Mouse (Mus musculus): ENCODE measurements around the gene Mlkl.

Mlkl gene

DNA sequence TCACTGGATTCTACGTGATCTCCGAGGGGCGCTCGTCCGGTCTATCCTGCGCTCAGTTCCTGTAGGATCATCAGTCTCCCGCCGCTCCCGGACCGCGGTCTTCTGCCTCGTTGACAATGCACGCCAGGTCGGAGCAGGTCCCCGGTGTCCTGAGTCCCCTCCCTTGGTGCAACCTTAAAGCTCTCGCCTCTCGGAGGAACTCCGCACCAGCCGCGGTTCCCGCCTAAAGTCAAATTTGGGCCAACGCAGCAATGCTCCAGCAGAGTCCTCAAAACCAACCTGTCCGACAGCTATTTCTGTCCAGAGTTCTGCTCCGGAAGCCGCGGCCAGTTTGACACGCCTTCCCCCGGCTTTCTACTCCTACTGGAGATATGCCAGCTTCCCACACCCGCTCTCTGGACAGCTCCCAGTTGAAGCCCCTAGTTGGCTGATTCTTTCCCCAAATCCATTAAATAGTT is at the start of gene Mlkl:
TSS of gene Mlkl (minus strand) at position 288 of the 458 bp plus-strand sequence.
- in situ Hi-C loops (cut with MboI, MseI) = no loop called here

DNA sequence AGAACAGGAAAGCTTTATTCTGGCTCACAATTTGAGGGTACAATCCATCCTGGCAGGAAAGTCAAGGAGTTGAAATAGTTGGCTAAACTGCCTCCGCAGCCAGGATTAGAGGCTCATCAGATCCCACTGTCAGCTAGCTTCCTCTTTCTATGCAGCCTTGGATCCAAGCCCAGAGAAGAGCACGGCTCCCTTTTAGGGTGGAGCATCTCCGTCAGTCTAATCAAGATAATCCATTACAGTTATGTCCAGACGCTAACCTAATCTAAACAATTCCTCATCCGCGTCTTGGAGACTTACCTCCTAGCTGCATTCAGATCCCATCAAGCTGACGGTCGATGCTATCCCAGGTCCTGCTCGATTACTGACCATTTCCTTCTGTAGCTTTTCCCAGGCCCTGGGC is 47.9 kb upstream of the Mlkl start:
- in situ Hi-C loops (cut with MboI, MseI) = no loop called here

DNA sequence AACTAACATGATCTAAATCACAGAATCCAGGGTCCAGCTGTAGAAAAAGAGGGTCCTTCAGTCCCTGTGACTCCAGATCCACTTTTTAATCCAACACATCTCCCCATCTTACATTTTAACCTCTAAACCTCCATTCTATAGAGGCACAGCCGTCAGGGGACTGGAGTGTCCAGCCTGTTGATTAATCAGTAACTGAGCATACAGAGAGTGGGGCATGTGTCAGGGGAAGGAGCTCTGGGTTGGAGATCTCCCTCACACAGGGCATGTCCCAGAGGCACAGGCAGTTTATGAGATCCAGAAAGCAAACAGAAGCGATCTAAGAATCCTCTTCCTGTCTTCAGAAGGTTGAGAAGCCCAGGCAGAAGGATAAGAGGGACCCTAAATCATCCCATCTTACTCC is 46.7 kb upstream of the Mlkl start:
- in situ Hi-C loops (cut with MboI, MseI) = no loop called here

- in situ Hi-C loops (cut with MboI, MseI) = no loop called here
Measured at GRCm38 (mm10) chr8:111375192-111375591, 37.2 kb upstream of the Mlkl start.

GRCm38 (mm10) chr8:111369711-111370110 is 31.7 kb upstream of the Mlkl start:
- in situ Hi-C loops (cut with MboI, MseI) = no loop called here

DNA sequence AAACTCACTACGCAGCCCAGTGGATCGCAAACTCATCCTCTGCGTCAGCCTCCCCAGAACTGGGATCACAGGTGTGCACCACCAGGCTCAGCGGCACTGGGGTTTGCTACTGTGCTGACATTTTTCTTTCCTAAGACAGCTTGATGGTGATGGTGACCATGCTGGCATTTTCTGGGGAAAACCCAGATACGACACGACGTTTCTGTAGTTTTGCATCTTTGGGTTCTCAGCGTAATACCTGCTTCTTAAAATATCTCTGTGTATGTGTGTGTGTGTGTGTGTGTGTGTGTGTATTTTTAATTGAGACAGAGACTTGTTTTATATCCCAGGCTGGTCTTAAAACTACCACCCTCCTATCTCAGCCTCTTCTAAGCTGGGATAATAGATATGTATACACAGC is 29.4 kb upstream of the Mlkl start:
- in situ Hi-C loops (cut with MboI, MseI) = no loop called here

DNA sequence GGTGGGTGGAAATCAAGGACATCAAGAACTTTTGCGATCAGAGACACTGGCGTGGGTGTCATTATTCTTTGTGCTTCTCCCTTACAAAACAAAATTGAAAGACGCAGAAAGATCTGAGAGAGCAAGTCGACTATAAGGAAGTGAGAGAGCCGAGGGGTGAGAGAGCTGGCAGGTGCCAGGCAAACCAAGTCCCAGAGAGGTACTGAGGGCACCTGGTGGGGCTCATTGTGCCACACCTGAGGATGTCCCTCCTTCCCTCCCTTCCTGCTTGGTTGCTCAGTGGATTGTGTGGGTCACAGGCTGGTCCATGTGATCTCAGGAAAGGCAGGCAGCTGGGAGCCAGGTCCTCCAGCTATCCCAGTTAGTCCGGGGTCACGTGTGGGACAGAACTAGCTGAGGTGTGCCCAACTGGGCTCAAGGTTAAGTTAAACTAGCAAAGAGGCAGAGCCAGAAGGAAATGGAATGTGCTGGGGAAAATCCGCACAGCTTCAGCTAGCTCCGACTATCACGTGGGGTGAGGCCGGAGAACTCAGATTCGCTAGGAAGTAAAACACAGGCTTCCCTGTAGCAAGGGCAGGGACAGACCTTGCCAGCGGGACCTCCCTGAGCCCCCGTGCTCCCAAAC is 28.7 kb upstream of the Mlkl start:
- in situ Hi-C loops (cut with MboI, MseI) = no loop called here

DNA sequence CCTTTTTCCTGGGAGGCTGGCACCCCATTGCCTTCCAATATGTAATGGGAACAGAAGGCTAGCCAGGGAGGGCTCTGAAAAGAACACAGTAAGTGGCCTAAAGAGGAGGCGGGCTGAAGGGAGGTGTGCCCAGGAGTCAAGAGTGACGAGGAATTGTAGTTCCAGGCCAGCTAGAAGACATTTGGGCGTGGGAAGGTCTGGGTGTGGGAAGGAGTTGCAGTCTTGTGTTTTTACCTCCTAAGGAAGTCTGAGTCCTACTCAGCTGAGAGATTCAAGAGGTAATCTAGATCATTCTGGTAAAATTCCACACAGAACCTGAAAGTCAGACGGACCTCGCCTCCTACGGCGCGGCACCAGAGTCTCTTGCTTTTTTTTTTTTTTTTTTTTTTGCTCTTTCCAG is 25.5 kb upstream of the Mlkl start:
- in situ Hi-C loops (cut with MboI, MseI) = no loop called here

DNA sequence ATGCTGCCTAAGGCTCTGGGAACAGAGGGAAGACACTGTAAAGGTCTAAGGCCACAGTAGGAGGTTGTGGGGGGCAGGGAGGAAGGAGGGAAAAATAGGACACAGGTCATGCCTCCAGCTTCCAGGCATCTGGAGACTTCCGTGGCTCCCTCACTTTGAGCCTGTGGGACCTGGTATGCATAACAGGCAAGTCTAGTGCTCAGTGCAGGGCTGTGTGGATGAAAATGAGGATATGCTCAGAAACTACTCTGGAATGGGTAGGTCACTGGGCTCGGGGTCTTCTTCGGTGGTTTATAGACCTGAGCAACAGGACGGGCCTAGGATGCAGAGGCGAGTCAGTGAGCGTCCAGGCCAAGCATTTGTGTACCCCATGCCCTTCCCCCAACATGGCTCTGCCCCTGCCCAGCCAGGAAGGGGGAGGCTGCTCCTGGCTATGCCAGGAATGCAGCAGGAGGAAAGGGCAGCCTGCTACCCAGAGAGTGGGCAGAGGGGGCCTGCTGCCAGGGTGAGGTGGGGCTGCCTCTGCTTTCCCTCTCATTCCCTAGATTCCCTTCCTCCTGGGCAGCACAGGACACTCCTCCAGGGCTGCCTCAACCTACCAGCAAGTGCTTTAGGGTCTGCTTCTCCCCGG is 22.7 kb upstream of the Mlkl start:
- in situ Hi-C loops (cut with MboI, MseI) = no loop called here

DNA sequence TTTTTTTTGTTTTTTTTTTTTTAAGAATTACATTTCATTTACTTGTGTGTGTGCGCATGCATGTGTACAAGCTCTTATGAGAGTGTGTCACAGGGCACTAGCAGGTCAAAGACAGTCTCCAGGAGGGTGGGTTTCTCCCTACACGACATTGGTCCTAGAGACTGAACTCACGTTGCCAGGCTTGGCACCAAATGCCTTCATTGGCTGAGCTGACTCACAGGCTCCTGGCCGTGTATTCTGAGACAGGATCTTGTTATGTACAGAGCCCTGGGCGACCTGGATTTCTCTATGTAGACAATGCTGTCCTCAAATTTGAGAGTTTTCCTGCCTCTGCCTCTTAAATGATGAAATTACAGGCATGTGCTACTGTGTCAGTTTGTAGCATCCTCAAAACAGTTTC is 22.0 kb upstream of the Mlkl start:
- in situ Hi-C loops (cut with MboI, MseI) = no loop called here

DNA sequence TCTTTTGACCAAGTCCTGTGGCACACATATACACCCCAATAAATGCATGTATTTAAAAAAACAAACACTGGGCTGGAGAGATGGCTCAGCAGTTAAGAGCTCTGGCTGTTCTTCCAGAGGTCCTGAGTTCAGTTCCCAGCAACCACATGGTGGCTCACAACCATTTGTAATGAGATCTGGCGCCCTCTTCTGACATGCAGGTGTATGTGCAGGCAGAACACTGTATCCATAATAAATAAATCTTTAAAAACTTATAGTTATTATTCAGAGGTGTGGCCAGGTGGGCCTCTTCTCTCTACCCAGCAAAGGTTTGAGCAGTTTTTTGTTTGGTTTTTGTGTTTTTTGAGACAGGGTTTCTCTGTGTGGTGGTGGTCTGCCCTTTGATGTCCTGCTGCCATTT is 20.9 kb upstream of the Mlkl start:
- in situ Hi-C loops (cut with MboI, MseI) = no loop called here

DNA sequence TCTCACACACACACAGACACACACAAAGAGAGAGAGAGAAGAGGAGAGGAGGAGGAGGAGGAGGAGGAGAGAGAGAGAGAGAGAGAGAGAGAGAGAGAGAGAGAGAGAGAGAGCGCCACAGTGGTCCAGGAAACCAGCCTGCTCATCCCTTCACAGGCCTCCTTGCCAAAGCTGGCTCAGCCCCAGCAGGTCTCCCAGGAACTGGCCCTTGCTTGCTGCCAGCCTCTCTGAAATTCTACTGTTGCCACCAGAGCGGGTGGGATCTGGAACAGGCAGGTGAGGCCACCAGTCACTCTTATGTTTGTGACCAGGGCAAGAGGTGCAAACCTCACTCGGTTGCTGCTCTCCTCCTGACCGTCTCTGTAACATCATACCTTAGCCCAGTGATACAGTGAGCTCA is 19.5 kb upstream of the Mlkl start:
- in situ Hi-C loops (cut with MboI, MseI) = no loop called here

GRCm38 (mm10) chr8:111353497-111353896 is 15.5 kb upstream of the Mlkl start:
- in situ Hi-C loops (cut with MboI, MseI) = no loop called here

DNA sequence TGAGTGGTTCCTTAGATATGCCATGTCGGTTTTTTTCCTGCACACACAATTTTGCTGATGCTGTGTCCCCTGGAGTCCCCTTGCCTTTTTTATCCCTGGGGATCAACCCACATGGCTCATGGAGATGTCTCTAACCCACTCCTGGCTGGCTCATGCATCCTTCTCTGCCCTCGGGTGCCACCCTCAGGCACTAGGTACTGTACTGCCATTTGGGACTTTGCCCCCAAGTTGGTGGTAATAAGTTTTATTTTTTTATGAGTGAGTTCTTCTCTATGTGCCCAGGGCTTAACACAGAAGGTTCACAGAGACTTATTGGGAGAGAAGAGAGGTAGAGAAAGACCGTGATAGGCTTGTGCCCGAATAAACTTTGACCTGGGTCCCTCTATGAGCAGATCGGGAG is 14.3 kb upstream of the Mlkl start:
- in situ Hi-C loops (cut with MboI, MseI) = no loop called here

GRCm38 (mm10) chr8:111350577-111350976 is 12.6 kb upstream of the Mlkl start:
- in situ Hi-C loops (cut with MboI, MseI) = no loop called here

- in situ Hi-C loops (cut with MboI, MseI) = no loop called here
Measured at GRCm38 (mm10) chr8:111343225-111343624, 5.2 kb upstream of the Mlkl start.

GRCm38 (mm10) chr8:111340186-111340585 is 2.2 kb upstream of the Mlkl start:
- in situ Hi-C loops (cut with MboI, MseI) = no loop called here

DNA sequence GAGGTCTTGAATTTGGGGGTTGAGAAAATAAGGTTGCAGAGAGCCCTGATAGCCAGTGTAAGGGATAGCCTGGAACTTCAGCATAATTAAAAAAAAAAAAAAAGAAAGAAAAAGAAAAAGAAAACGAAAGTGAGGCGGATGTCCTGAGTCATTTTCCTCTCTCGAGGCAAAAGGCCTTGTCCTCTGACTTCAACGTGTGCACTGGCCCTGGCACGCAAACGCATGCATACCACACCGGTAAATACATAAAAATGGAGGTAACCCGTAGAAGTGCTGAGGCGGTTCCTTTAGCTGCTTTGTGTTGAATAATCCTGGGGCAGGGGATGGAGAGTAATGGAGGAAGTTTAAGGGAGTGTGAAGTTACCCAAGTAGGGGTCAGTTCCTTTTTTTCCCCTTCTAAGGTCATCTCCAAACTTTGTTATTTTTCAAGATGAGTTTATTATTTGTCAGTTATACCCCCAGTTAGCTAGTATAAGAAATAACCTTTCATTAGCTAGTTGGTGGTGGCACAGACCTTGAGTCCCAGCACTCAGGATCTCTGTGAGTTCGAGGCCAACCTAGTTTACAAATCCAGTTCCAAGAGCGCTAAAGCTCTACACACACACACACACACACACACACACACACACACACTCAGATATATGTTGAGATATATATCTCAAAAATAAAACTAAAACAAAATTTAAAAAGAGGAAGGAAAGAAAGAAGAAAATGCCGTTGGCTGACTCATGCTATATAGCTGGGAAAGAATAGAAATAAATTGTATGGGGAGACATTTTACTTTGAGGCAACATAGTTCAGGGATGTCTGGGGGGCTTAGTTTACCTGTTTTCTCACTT is 612 bp upstream of the Mlkl start:
- in situ Hi-C loops (cut with MboI, MseI) = no loop called here

- in situ Hi-C loops (cut with MboI, MseI) = no loop called here
Measured at GRCm38 (mm10) chr8:111337311-111337889, 577 bp downstream of the Mlkl start.

GRCm38 (mm10) chr8:111336692-111337091 is 1.3 kb downstream of the Mlkl start:
- in situ Hi-C loops (cut with MboI, MseI) = no loop called here

DNA sequence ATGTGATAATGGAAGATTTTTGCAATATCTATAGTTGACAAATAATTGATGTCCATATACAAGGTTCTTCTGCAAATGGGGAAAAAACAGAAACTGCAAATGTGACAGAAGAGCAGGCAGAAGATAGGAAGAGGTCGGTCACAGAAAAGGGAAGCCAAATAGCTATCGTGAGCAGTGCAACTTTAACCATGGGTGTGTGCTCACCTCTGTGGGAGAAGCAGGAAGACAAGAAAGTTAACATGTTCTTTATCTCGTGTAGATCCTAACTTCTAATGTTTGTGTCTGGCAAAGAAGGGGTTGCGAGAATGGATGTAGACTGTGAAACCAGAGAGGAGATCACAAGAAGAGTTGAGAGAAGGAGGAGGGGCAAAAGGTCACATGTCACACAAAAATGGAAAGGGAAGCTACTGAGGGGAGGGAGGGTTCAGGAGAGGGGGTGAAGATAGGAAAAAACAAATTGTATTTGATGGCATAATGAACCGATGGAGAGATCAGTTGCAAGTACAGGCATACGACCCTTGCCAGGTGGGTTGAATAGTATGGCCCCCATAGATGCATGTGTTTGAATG is 12.7 kb downstream of the Mlkl start:
- in situ Hi-C loops (cut with MboI, MseI) = no loop called here

- in situ Hi-C loops (cut with MboI, MseI) = no loop called here
Measured at GRCm38 (mm10) chr8:111314729-111315128, 23.2 kb downstream of the Mlkl start.
